In genomic region chr11:114792931-114793494, GRCm38 (mm10) we compare ENCODE assay signal across 16 mouse cellular contexts. TPM values are rescaled to one million over a fixed set of nuclear protein-coding genes. Genes with fewer than 3 reads are reported as not detected.
DNase-seq lines count a peak whose midpoint lies in the region; ATAC-seq and TF ChIP-seq lines count a peak whose summit lies in the region.
"Had no signal": no experiment of that assay in that cellular context is flagged by ENCODE, and none has a peak within 500 bp of the region (broad histone marks: within the 10 kb centered on the region; RNA-seq: fewer than 3 reads in every experiment).

No protein-coding gene starts in this region.

- peaks cover 66% of the 10 kb centered on the region for H3K27me3 ChIP-seq in forebrain, embryonic 10.5 days (ENCODE audit: poor library complexity, severe bottlenecking)
- peaks cover 42% of the 10 kb centered on the region for H3K27me3 ChIP-seq in hindbrain, embryonic 12.5 days
- H3K27me3 ChIP-seq in midbrain, embryonic 16.5 days (ENCODE audit: control insufficient read depth, insufficient read depth, low read depth, low read length): no peaks in the 10 kb centered on the region; the same call in 1 of the 2 replicates
- peaks cover 55% of the 10 kb centered on the region for H3K27me3 ChIP-seq in intestine, postnatal 0 days (replicated peaks; ENCODE audit: control insufficient read depth, insufficient read depth, low read length)
- peaks cover 68% of the 10 kb centered on the region for H3K27me3 ChIP-seq in liver, embryonic 11.5 days (replicated peaks; ENCODE audit: control insufficient read depth, insufficient read depth, low read length)

- peak overlapping the region; percentile 88 for H3K27ac ChIP-seq in layer of hippocampus, adult 2 months
- H3K27ac ChIP-seq in forebrain, embryonic 10.5 days: 0 out of 2 replicates have a peak overlapping the region, but pooled peaks have one; percentile 95
- no peak overlapping the region for H3K27ac ChIP-seq in hindbrain, embryonic 12.5 days
- peak overlapping the region; percentile 29 for H3K27ac ChIP-seq in midbrain, embryonic 16.5 days (ENCODE audit: low read length)
- H3K27ac ChIP-seq in intestine, postnatal 0 days (ENCODE audit: low read depth, low read length): no peak overlapping the region
- H3K27ac ChIP-seq in liver, embryonic 11.5 days (ENCODE audit: low read depth, low read length): no peak overlapping the region
- H3K27ac ChIP-seq: heart, embryonic 13.5 days; limb, embryonic 13.5 days had no signal

- no peaks in the 10 kb centered on the region for H3K9me3 ChIP-seq in forebrain, embryonic 10.5 days
- H3K9me3 ChIP-seq in hindbrain, embryonic 12.5 days (replicated peaks): no peaks in the 10 kb centered on the region
- no peaks in the 10 kb centered on the region for H3K9me3 ChIP-seq in midbrain, embryonic 16.5 days (replicated peaks; ENCODE audit: control insufficient read depth, low read length, poor library complexity, severe bottlenecking)
- no peaks in the 10 kb centered on the region for H3K9me3 ChIP-seq in intestine, postnatal 0 days (ENCODE audit: control insufficient read depth)
- H3K9me3 ChIP-seq in liver, embryonic 11.5 days (ENCODE audit: control insufficient read depth, low read length): no peaks in the 10 kb centered on the region
- H3K9me3 ChIP-seq: heart, embryonic 13.5 days; limb, embryonic 13.5 days had no signal

- no peak for TF ChIP-seq CTCF in layer of hippocampus, adult 2 months (conservative IDR thresholded peaks at IDR 0.05)
- no peak for TF ChIP-seq CTCF in intestine, postnatal 0 days (IDR thresholded peaks at IDR 0.05; ENCODE audit: low read depth)

- no peaks in the 10 kb centered on the region for H3K36me3 ChIP-seq in forebrain, embryonic 10.5 days (replicated peaks)
- no peaks in the 10 kb centered on the region for H3K36me3 ChIP-seq in hindbrain, embryonic 12.5 days
- no peaks in the 10 kb centered on the region for H3K36me3 ChIP-seq in midbrain, embryonic 16.5 days (ENCODE audit: control insufficient read depth, insufficient read depth, low read length)
- no peaks in the 10 kb centered on the region for H3K36me3 ChIP-seq in intestine, postnatal 0 days (ENCODE audit: control insufficient read depth, insufficient read depth)
- no peaks in the 10 kb centered on the region for H3K36me3 ChIP-seq in liver, embryonic 11.5 days (ENCODE audit: control insufficient read depth, insufficient read depth, low read length)
- H3K36me3 ChIP-seq: heart, embryonic 13.5 days; limb, embryonic 13.5 days had no signal

- peak overlapping the region; percentile 92 for H3K4me2 ChIP-seq in hindbrain, embryonic 12.5 days (replicated peaks)
- H3K4me2 ChIP-seq in midbrain, embryonic 16.5 days (ENCODE audit: low read length): peak overlapping the region; percentile 92
- no peak overlapping the region for H3K4me2 ChIP-seq in intestine, postnatal 0 days (replicated peaks; ENCODE audit: low read depth)
- no peak overlapping the region for H3K4me2 ChIP-seq in liver, embryonic 11.5 days

- H3K4me1 ChIP-seq in forebrain, embryonic 10.5 days: peaks cover 94% of the 10 kb centered on the region
- H3K4me1 ChIP-seq in hindbrain, embryonic 12.5 days: peaks cover 79% of the 10 kb centered on the region
- peaks cover 47% of the 10 kb centered on the region for H3K4me1 ChIP-seq in midbrain, embryonic 16.5 days (ENCODE audit: control insufficient read depth, insufficient read depth, low read length)
- H3K4me1 ChIP-seq in intestine, postnatal 0 days (replicated peaks; ENCODE audit: control insufficient read depth, insufficient read depth, low read length): no peaks in the 10 kb centered on the region
- peaks cover 17% of the 10 kb centered on the region for H3K4me1 ChIP-seq in liver, embryonic 11.5 days (replicated peaks; ENCODE audit: control insufficient read depth, insufficient read depth, low read length)

- no peak for ATAC-seq in hindbrain, embryonic 12.5 days (ENCODE audit: low FRiP score)
- ATAC-seq in midbrain, embryonic 16.5 days: no peak
- ATAC-seq in intestine, postnatal 0 days: no peak
- ATAC-seq in liver, embryonic 11.5 days (replicated peaks; ENCODE audit: low FRiP score): no peak
- ATAC-seq: Patski had no signal

- peak in 1 of 2 experiments; percentile 22 for DNase-seq in layer of hippocampus, adult 2 months (ENCODE audit: low spot score in 2 of 2)
- DNase-seq in layer of hippocampus, postnatal 25 days (ENCODE audit: extremely low spot score in 1 of 2, low spot score in 1 of 2): no peak
- no peak for DNase-seq in forebrain, embryonic 10.5 days (ENCODE audit: extremely low spot score, low spot score)
- no peak for DNase-seq in spleen, postnatal 4 days (ENCODE audit: low spot score in 2 of 2)
- no peak for DNase-seq in liver, embryonic 11.5 days (ENCODE audit: low spot score)
- DNase-seq: right cerebral cortex, postnatal 14 days had no signal

- H3K4me3 ChIP-seq in layer of hippocampus, adult 2 months: peak overlapping the region; percentile 65; the same call in 1 of the 2 replicates
- H3K4me3 ChIP-seq in forebrain, embryonic 10.5 days: peak overlapping the region; percentile 58; the same call in 1 of the 2 replicates
- peak overlapping the region; percentile 31; the same call in 1 of the 2 replicates for H3K4me3 ChIP-seq in hindbrain, embryonic 12.5 days
- no peak overlapping the region for H3K4me3 ChIP-seq in midbrain, embryonic 16.5 days (ENCODE audit: low read depth, low read length)
- no peak overlapping the region for H3K4me3 ChIP-seq in intestine, postnatal 0 days (ENCODE audit: low read depth, low read length)
- H3K4me3 ChIP-seq in liver, embryonic 11.5 days (ENCODE audit: low read depth, low read length): no peak overlapping the region

- 54% methylated on average over 5 of the region's 5 CpGs for WGBS in forebrain, embryonic 10.5 days
- 52% methylated on average over 5 of the region's 5 CpGs for WGBS in hindbrain, embryonic 12.5 days
- 45% methylated on average over 5 of the region's 5 CpGs for WGBS in midbrain, embryonic 16.5 days
- WGBS in intestine, postnatal 0 days: 47% methylated on average over 5 of the region's 5 CpGs
- WGBS in liver, embryonic 11.5 days: 36% methylated on average over 5 of the region's 5 CpGs

- no peak overlapping the region for H3K9ac ChIP-seq in hindbrain, embryonic 12.5 days
- H3K9ac ChIP-seq in midbrain, embryonic 16.5 days (ENCODE audit: low read depth, low read length): no peak overlapping the region
- H3K9ac ChIP-seq in intestine, postnatal 0 days (ENCODE audit: low read depth, low read length): no peak overlapping the region
- no peak overlapping the region for H3K9ac ChIP-seq in liver, embryonic 11.5 days (ENCODE audit: low read depth, low read length)
- H3K9ac ChIP-seq: heart, embryonic 13.5 days had no signal

RNA-seq across cellular contexts. Expression of gene Btbd17, which starts 2.7 kb away (rescaled TPM):
- total RNA-seq in layer of hippocampus, adult 2 months (2021): 10 to 100 TPM; 21.7 to 22.9 TPM
- 10 to 100 TPM; 27.8 to 30.9 TPM for total RNA-seq in layer of hippocampus, postnatal 25 days (2021)
- polyA plus RNA-seq in forebrain, embryonic 10.5 days (2016; fragmentation: Nextera tagmentation; extraction: Ambion mirVana): 20.7 and 20.8 TPM in 2 replicates
- polyA plus RNA-seq in hindbrain, embryonic 12.5 days (2016; fragmentation: Nextera tagmentation; extraction: Ambion mirVana): 32.2 and 37.3 TPM in 2 replicates
- polyA plus RNA-seq in midbrain, embryonic 16.5 days (2015; fragmentation: Nextera tagmentation; extraction: Ambion mirVana): 19.6 and 20.6 TPM in 2 replicates
- 0.14 and 0.20 TPM in 2 replicates for polyA plus RNA-seq in intestine, postnatal 0 days (2015; fragmentation: Nextera tagmentation; extraction: Ambion mirVana)
- 0.10 and 0.43 TPM in 2 replicates for polyA plus RNA-seq in liver, embryonic 11.5 days (2014; fragmentation: Nextera tagmentation; extraction: Ambion mirVana)
- polyA plus RNA-seq: heart, embryonic 13.5 days had no signal

RNA-seq across cellular contexts. Expression of gene Gpr142, which starts 5.7 kb away (rescaled TPM):
- not detected for total RNA-seq in layer of hippocampus, adult 2 months (2021)
- not detected for total RNA-seq in layer of hippocampus, postnatal 25 days (2021)
- polyA plus RNA-seq in forebrain, embryonic 10.5 days (2016; fragmentation: Nextera tagmentation; extraction: Ambion mirVana): 0.21 TPM in 1 of 2 replicates, not detected in the other
- polyA plus RNA-seq in hindbrain, embryonic 12.5 days (2016; fragmentation: Nextera tagmentation; extraction: Ambion mirVana): not detected in 2 replicates
- polyA plus RNA-seq in midbrain, embryonic 16.5 days (2015; fragmentation: Nextera tagmentation; extraction: Ambion mirVana): not detected in 2 replicates
- not detected in 2 replicates for polyA plus RNA-seq in intestine, postnatal 0 days (2015; fragmentation: Nextera tagmentation; extraction: Ambion mirVana)
- polyA plus RNA-seq in liver, embryonic 11.5 days (2014; fragmentation: Nextera tagmentation; extraction: Ambion mirVana): not detected in 2 replicates
- polyA plus RNA-seq: embryonic facial prominence, embryonic 11.5 days; heart, embryonic 13.5 days; intestine, embryonic 14.5 days; limb, embryonic 13.5 days; lung, embryonic 16.5 days; urinary bladder, adult 2 months had no signal

RNA-seq across cellular contexts. Expression of gene Kif19a, which starts 27.8 kb away (rescaled TPM):
- total RNA-seq in layer of hippocampus, adult 2 months (2021): 1 to 10 TPM; 2.9 to 5.4 TPM
- 10 to 100 TPM in 1 of 2 experiments, 1 to 10 TPM in 1; 6.6 to 11.5 TPM for total RNA-seq in layer of hippocampus, postnatal 25 days (2021)
- 0.33 and 0.71 TPM in 2 replicates for polyA plus RNA-seq in forebrain, embryonic 10.5 days (2016; fragmentation: Nextera tagmentation; extraction: Ambion mirVana)
- 2.2 and 3.0 TPM in 2 replicates for polyA plus RNA-seq in hindbrain, embryonic 12.5 days (2016; fragmentation: Nextera tagmentation; extraction: Ambion mirVana)
- polyA plus RNA-seq in midbrain, embryonic 16.5 days (2015; fragmentation: Nextera tagmentation; extraction: Ambion mirVana): 0.47 and 0.67 TPM in 2 replicates
- polyA plus RNA-seq in intestine, postnatal 0 days (2015; fragmentation: Nextera tagmentation; extraction: Ambion mirVana): 0.21 and 0.67 TPM in 2 replicates
- 0.16 TPM in 1 of 2 replicates, not detected in the other for polyA plus RNA-seq in liver, embryonic 11.5 days (2014; fragmentation: Nextera tagmentation; extraction: Ambion mirVana)

RNA-seq across cellular contexts. Expression of gene Gprc5c, which starts 57.9 kb away (rescaled TPM):
- total RNA-seq in layer of hippocampus, adult 2 months (2021): 1 to 10 TPM; 4.7 to 5.4 TPM
- total RNA-seq in layer of hippocampus, postnatal 25 days (2021): 1 to 10 TPM; 2.8 to 4.5 TPM
- 31.7 and 32.3 TPM in 2 replicates for polyA plus RNA-seq in forebrain, embryonic 10.5 days (2016; fragmentation: Nextera tagmentation; extraction: Ambion mirVana)
- 29.7 and 30.0 TPM in 2 replicates for polyA plus RNA-seq in hindbrain, embryonic 12.5 days (2016; fragmentation: Nextera tagmentation; extraction: Ambion mirVana)
- polyA plus RNA-seq in midbrain, embryonic 16.5 days (2015; fragmentation: Nextera tagmentation; extraction: Ambion mirVana): 5.4 and 7.4 TPM in 2 replicates
- 2.3 and 2.8 TPM in 2 replicates for polyA plus RNA-seq in intestine, postnatal 0 days (2015; fragmentation: Nextera tagmentation; extraction: Ambion mirVana)
- polyA plus RNA-seq in liver, embryonic 11.5 days (2014; fragmentation: Nextera tagmentation; extraction: Ambion mirVana): 20.2 and 21.6 TPM in 2 replicates

Comparison
In these comparisons a context has a peak if more than half of its experiments do, and no peak if none do; other contexts are left out.
1. H3K27ac ChIP-seq: peak in layer of hippocampus, adult 2 months (single experiment), forebrain, embryonic 10.5 days (single experiment) and midbrain, embryonic 16.5 days (single experiment); none in hindbrain, embryonic 12.5 days (single experiment), intestine, postnatal 0 days (single experiment) and liver, embryonic 11.5 days (single experiment).
2. H3K4me3 ChIP-seq: peak in layer of hippocampus, adult 2 months (single experiment), forebrain, embryonic 10.5 days (single experiment) and hindbrain, embryonic 12.5 days (single experiment); none in midbrain, embryonic 16.5 days (single experiment), intestine, postnatal 0 days (single experiment) and liver, embryonic 11.5 days (single experiment).
3. H3K4me2 ChIP-seq: peak in hindbrain, embryonic 12.5 days (single experiment) and midbrain, embryonic 16.5 days (single experiment); none in intestine, postnatal 0 days (single experiment) and liver, embryonic 11.5 days (single experiment).
4. RNA of gene Btbd17, which starts 2.7 kb away (polyA plus RNA-seq): 32.2 to 37.3 TPM in hindbrain, embryonic 12.5 days, 20.7 to 20.8 TPM in forebrain, embryonic 10.5 days and 19.6 to 20.6 TPM in midbrain, embryonic 16.5 days; 0.14 to 0.20 TPM in intestine, postnatal 0 days and 0.10 to 0.43 TPM in liver, embryonic 11.5 days; every median in the first group is over 10 times any median in the second.